Mouse (Mus musculus) kidney, postnatal 0 days (tissue): ENCODE data around the gene Vegfb. TPM values are rescaled to one million over a fixed set of nuclear protein-coding genes. Genes with fewer than 3 reads are reported as not detected.

Experiments
- ATAC-seq: fragments of 200-750 bp; cut with Nextera tagmentation; replicated peaks from 2 replicates; pipeline ENCODE4 v1.8.0; 2017; ENCODE audit warnings: low read depth, moderate number of reproducible peaks, moderate TSS enrichment, moderate library complexity; ENCODE audit not compliant: low FRiP score
- DNase-seq: peaks from one replicate; pipeline ENCODE4 v3.0.0-alpha.2; 2016; ENCODE audit warnings: low spot score
- H3K27ac ChIP-seq: fragments of 300-500 bp; sonication (generic); 2 replicates; pipeline ENCODE4 v1.5.1; 2014; ENCODE audit warnings: mild to moderate bottlenecking
- H3K27me3 ChIP-seq: fragments of 300-500 bp; sonication (generic); 2 replicates; pipeline ENCODE4 v1.6.1; 2014; ENCODE audit warnings: low read length, mixed read lengths; ENCODE audit not compliant: insufficient read depth
- H3K36me3 ChIP-seq: fragments of 300-500 bp; sonication (generic); 2 replicates; pipeline ENCODE4 v1.6.1; 2014; ENCODE audit warnings: low read length, mixed read lengths; ENCODE audit not compliant: insufficient read depth
- H3K4me1 ChIP-seq: fragments of 300-500 bp; sonication (generic); replicated peaks from 2 replicates; pipeline ENCODE4 v1.6.1; 2014; ENCODE audit warnings: antibody characterized with exemption, low read length, mixed read lengths; ENCODE audit not compliant: insufficient read depth
- H3K4me2 ChIP-seq: fragments of 300-500 bp; sonication (generic); 2 replicates; pipeline ENCODE4 v1.6.1; 2014; ENCODE audit warnings: mild to moderate bottlenecking, low read length, moderate library complexity, mixed read lengths
- H3K4me3 ChIP-seq: fragments of 300-500 bp; sonication (generic); replicated peaks from 2 replicates; pipeline ENCODE4 v1.5.1; 2014; ENCODE audit warnings: low read depth, low read length
- H3K9ac ChIP-seq: fragments of 300-500 bp; sonication (generic); 2 replicates; pipeline ENCODE4 v1.6.1; 2014; ENCODE audit warnings: low read depth, low read length
- H3K9me3 ChIP-seq: fragments of 300-500 bp; sonication (generic); replicated peaks from 2 replicates; pipeline ENCODE4 v1.6.1; 2016; ENCODE audit warnings: low read length, inconsistent platforms, mixed read lengths
- CTCF ChIP-seq: IDR thresholded peaks from 2 replicates; pipeline ENCODE4 v1.5.1; 2016; ENCODE audit warnings: antibody characterized with exemption, low read depth, mild to moderate bottlenecking, moderate library complexity
- WGBS: fragments of 180-500 bp; shearing (Covaris S2); extraction: QIAGEN DNeasy Blood & Tissue Kit; methylation state at CpG from one replicate; pipeline ENCODE4 v1.1.7; 2014; 5-methylcytosine and 5-hydroxymethylcytosine counted together
- polyA plus RNA-seq: library from polyadenylated mRNA; unstranded; fragments of >200 nt; fragmentation: Nextera tagmentation; extraction: Ambion mirVana; gene quantifications from 2 replicates; pipeline ENCODE4 v1.2.1, GENCODE M21; 2015

Gene Vegfb
- polyA plus RNA-seq, 1 experiment from 2014 or later = 56.6 TPM

- H3K4me1 ChIP-seq = peaks cover 10% of the 10 kb centered on the region; the same call in 1 of the 2 replicates
- peak overlapping the region; percentile 38; the same call in 1 of the 2 replicates for H3K4me3 ChIP-seq
- H3K36me3 ChIP-seq = no peaks in the 10 kb centered on the region
- ATAC-seq (no peak), DNase-seq (no peak)
- H3K9ac ChIP-seq = no peak overlapping the region
- 41% methylated on average over 4 of the region's 4 CpGs for WGBS
- H3K4me2 ChIP-seq = peak overlapping the region; percentile 84; the same call in 1 of the 2 replicates
- H3K9me3 ChIP-seq = no peaks in the 10 kb centered on the region
- H3K27me3 ChIP-seq = peaks cover 25% of the 10 kb centered on the region
- no peak overlapping the region for H3K27ac ChIP-seq
- no peak for TF ChIP-seq CTCF
Observed at GRCm38 (mm10) chr19:6933102-6933435, 54.4 kb downstream of the Vegfb start.

Other genes with a start within 250 kb of the Vegfb start
- gene Rps6ka4, start 147.0 kb downstream of the Vegfb start, polyA plus RNA-seq = 19.6 TPM in 2 replicates
- 0.73 and 0.87 TPM in 2 replicates for gene Ccdc88b, start 129.4 kb downstream of the Vegfb start, polyA plus RNA-seq
- 137 and 142 TPM in 2 replicates for gene Trmt112, start 78.0 kb downstream of the Vegfb start, polyA plus RNA-seq
- gene Prdx5, start 77.5 kb downstream of the Vegfb start, polyA plus RNA-seq = 822 and 884 TPM in 2 replicates
- 22.7 and 23.0 TPM in 2 replicates for gene Esrra, start 65.8 kb downstream of the Vegfb start, polyA plus RNA-seq
- 3.9 and 4.0 TPM in 2 replicates for gene Catsperz, start 62.3 kb downstream of the Vegfb start, polyA plus RNA-seq
- gene Kcnk4, start 53.1 kb downstream of the Vegfb start, polyA plus RNA-seq = 0.46 and 0.69 TPM in 2 replicates
- gene Bad, start 45.8 kb downstream of the Vegfb start, polyA plus RNA-seq = 75.8 and 76.5 TPM in 2 replicates
- gene Gpr137, start 45.2 kb downstream of the Vegfb start, polyA plus RNA-seq = 32.6 and 33.1 TPM in 2 replicates
- 144 and 174 TPM in 2 replicates for gene Ppp1r14b, start 12.7 kb downstream of the Vegfb start, polyA plus RNA-seq
- gene Plcb3, start 11.2 kb downstream of the Vegfb start, polyA plus RNA-seq = 24.6 and 28.5 TPM in 2 replicates
- 128 and 129 TPM in 2 replicates for gene Fkbp2, start 7.2 kb downstream of the Vegfb start, polyA plus RNA-seq
- gene Dnajc4, start 4.9 kb upstream of the Vegfb start, polyA plus RNA-seq = 30.7 and 32.1 TPM in 2 replicates
- 39.0 and 40.8 TPM in 2 replicates for gene Nudt22, start 8.5 kb upstream of the Vegfb start, polyA plus RNA-seq
- gene Trpt1, start 8.5 kb upstream of the Vegfb start, polyA plus RNA-seq = 14.5 and 14.7 TPM in 2 replicates
- gene Fermt3, start 31.8 kb upstream of the Vegfb start, polyA plus RNA-seq = 3.5 and 4.3 TPM in 2 replicates
- 131 and 149 TPM in 2 replicates for gene Stip1, start 52.3 kb upstream of the Vegfb start, polyA plus RNA-seq
- 28.0 and 35.5 TPM in 2 replicates for gene Macrod1, start 69.2 kb upstream of the Vegfb start, polyA plus RNA-seq
- gene Flrt1, start 118.1 kb upstream of the Vegfb start, polyA plus RNA-seq = 4.8 and 5.1 TPM in 2 replicates
- 197 and 209 TPM in 2 replicates for gene Otub1, start 218.7 kb upstream of the Vegfb start, polyA plus RNA-seq
- gene Cox8a, start 230.0 kb upstream of the Vegfb start, polyA plus RNA-seq = 2,325 and 2,471 TPM in 2 replicates